Mouse (Mus musculus) midbrain, embryonic 12.5 days (tissue): ENCODE results near the gene Cd5l. TPM values are rescaled to one million over a fixed set of nuclear protein-coding genes. Genes with fewer than 3 reads are reported as not detected.
"Not testable (repeated sequence)": the region's sequence is repeated elsewhere in the genome, so short reads cannot be mapped to it uniquely, and the experiment has no call there.

ENCODE experiments used
- ATAC-seq: fragments of 200-750 bp; cut with Nextera tagmentation; 2 replicates; pipeline ENCODE4 v1.8.0; 2017; ENCODE audit warnings: low read depth, moderate TSS enrichment, moderate library complexity; ENCODE audit not compliant: low FRiP score
- H3K27ac ChIP-seq: fragments of 300-500 bp; sonication (generic); replicated peaks from 2 replicates; pipeline ENCODE4 v1.5.1; 2016; ENCODE audit warnings: mild to moderate bottlenecking
- H3K27me3 ChIP-seq: fragments of 300-500 bp; sonication (generic); 2 replicates; pipeline ENCODE4 v1.6.1; 2016; ENCODE audit warnings: mild to moderate bottlenecking
- H3K36me3 ChIP-seq: fragments of 300-500 bp; sonication (generic); 2 replicates; pipeline ENCODE4 v1.6.1; 2016
- H3K4me1 ChIP-seq: fragments of 300-500 bp; sonication (generic); 2 replicates; pipeline ENCODE4 v1.6.1; 2016
- H3K4me2 ChIP-seq: fragments of 300-500 bp; sonication (generic); replicated peaks from 2 replicates; pipeline ENCODE4 v1.6.1; 2016; ENCODE audit warnings: mild to moderate bottlenecking, moderate library complexity
- H3K4me3 ChIP-seq: fragments of 300-500 bp; sonication (generic); 2 replicates; pipeline ENCODE4 v1.5.1; 2016; ENCODE audit warnings: mild to moderate bottlenecking
- H3K9ac ChIP-seq: fragments of 300-500 bp; sonication (generic); replicated peaks from 2 replicates; pipeline ENCODE4 v1.6.1; 2016; ENCODE audit warnings: mild to moderate bottlenecking, moderate library complexity
- H3K9me3 ChIP-seq: fragments of 300-500 bp; sonication (generic); 2 replicates; pipeline ENCODE4 v1.6.1; 2016; ENCODE audit warnings: mild to moderate bottlenecking
- WGBS: fragments of 180-500 bp; shearing (Covaris S2); methylation state at CpG from one replicate; pipeline ENCODE4 v1.1.7; 2016; 5-methylcytosine and 5-hydroxymethylcytosine counted together
- polyA plus RNA-seq: library from polyadenylated mRNA; unstranded; fragments of >200 nt; fragmentation: Nextera tagmentation; extraction: Ambion mirVana; gene quantifications from 2 replicates; pipeline ENCODE4 v1.2.1, GENCODE M21; 2016

The Cd5l gene
- polyA plus RNA-seq, 1 experiment from 2014 or later: 0.14 TPM

GRCm38 (mm10) chr3:87377228-87377627 is 19.5 kb downstream of the Cd5l start:
- ATAC-seq: no peak

GRCm38 (mm10) chr3:87377719-87378118 is 20.0 kb downstream of the Cd5l start:
- no peak for ATAC-seq
- 73% methylated on average over 6 of the region's 6 CpGs for WGBS

More at GRCm38 (mm10) chr3:87377228-87377627, 19.5 kb downstream of the Cd5l start:
- H3K4me3 ChIP-seq: no peak overlapping the region
- no peak overlapping the region for H3K4me2 ChIP-seq
- 66% methylated on average over 3 of the region's 3 CpGs for WGBS
- no peak overlapping the region for H3K27ac ChIP-seq
- no peaks in the 10 kb centered on the region for H3K9me3 ChIP-seq
- 0 out of 2 replicates have a peak, but pooled peaks cover 2% of the 10 kb centered on the region for H3K4me1 ChIP-seq
- H3K9ac ChIP-seq: no peak overlapping the region
- H3K27me3 ChIP-seq: no peaks in the 10 kb centered on the region
- H3K36me3 ChIP-seq: no peaks in the 10 kb centered on the region

GRCm38 (mm10) chr3:87379641-87380315 is 22.1 kb downstream of the Cd5l start:
- not testable (repeated sequence) for H3K4me2 ChIP-seq, H3K9ac ChIP-seq, H3K9me3 ChIP-seq, ATAC-seq, H3K36me3 ChIP-seq, H3K27me3 ChIP-seq, H3K4me1 ChIP-seq, H3K27ac ChIP-seq, H3K4me3 ChIP-seq
- 98% methylated on average over 2 of the region's 2 CpGs for WGBS

More at GRCm38 (mm10) chr3:87377719-87378118, 20.0 kb downstream of the Cd5l start:
- Histone ChIP-seq H3K4me1 (0 out of 2 replicates have a peak, but pooled peaks cover 2% of the 10 kb centered on the region), H3K9me3 (no peaks in the 10 kb centered on the region), H3K9ac (no peak overlapping the region), H3K4me3 (no peak overlapping the region), H3K36me3 (no peaks in the 10 kb centered on the region), H3K4me2 (no peak overlapping the region), H3K27ac (no peak overlapping the region), H3K27me3 (no peaks in the 10 kb centered on the region)

GRCm38 (mm10) chr3:87381806-87382712 is 24.4 kb downstream of the Cd5l start:
- H3K9ac ChIP-seq: no peak overlapping the region
- no peak overlapping the region for H3K27ac ChIP-seq
- H3K4me1 ChIP-seq: no peaks in the 10 kb centered on the region
- no peaks in the 10 kb centered on the region for H3K36me3 ChIP-seq
- 64% methylated on average over 7 of the region's 7 CpGs for WGBS
- ATAC-seq: no peak
- no peak overlapping the region for H3K4me3 ChIP-seq
- H3K4me2 ChIP-seq: no peak overlapping the region
- no peaks in the 10 kb centered on the region for H3K9me3 ChIP-seq
- no peaks in the 10 kb centered on the region for H3K27me3 ChIP-seq

- no peaks in the 10 kb centered on the region for H3K4me1 ChIP-seq
- 96% methylated on average over 3 of the region's 3 CpGs for WGBS
- no peaks in the 10 kb centered on the region for H3K36me3 ChIP-seq
- H3K4me2 ChIP-seq: no peak overlapping the region
- ATAC-seq: no peak
- no peaks in the 10 kb centered on the region for H3K27me3 ChIP-seq
- no peak overlapping the region for H3K9ac ChIP-seq
- no peak overlapping the region for H3K27ac ChIP-seq
- no peaks in the 10 kb centered on the region for H3K9me3 ChIP-seq
- no peak overlapping the region for H3K4me3 ChIP-seq
These were observed 25.6 kb downstream of the Cd5l start for GRCm38 (mm10) chr3:87383308-87383707.

- Histone ChIP-seq H3K9me3 (no peaks in the 10 kb centered on the region), H3K36me3 (no peaks in the 10 kb centered on the region), H3K9ac (no peak overlapping the region), H3K27me3 (no peaks in the 10 kb centered on the region), H3K4me1 (no peaks in the 10 kb centered on the region), H3K4me3 (no peak overlapping the region), H3K4me2 (no peak overlapping the region), H3K27ac (no peak overlapping the region)
- no peak for ATAC-seq
- 85% methylated on average over 9 of the region's 9 CpGs for WGBS
These were observed 27.4 kb downstream of the Cd5l start for GRCm38 (mm10) chr3:87385105-87385504.

- no peak for ATAC-seq
- 95% methylated on average over 1 of the region's 1 CpGs for WGBS
These were observed 33.3 kb downstream of the Cd5l start for GRCm38 (mm10) chr3:87390935-87391334.

GRCm38 (mm10) chr3:87398809-87399208 is 41.1 kb downstream of the Cd5l start:
- ATAC-seq: no peak

More at GRCm38 (mm10) chr3:87390935-87391334, 33.3 kb downstream of the Cd5l start:
- Histone ChIP-seq H3K4me3 (no peak overlapping the region), H3K9ac (no peak overlapping the region), H3K27ac (no peak overlapping the region), H3K9me3 (no peaks in the 10 kb centered on the region), H3K27me3 (no peaks in the 10 kb centered on the region), H3K4me1 (no peaks in the 10 kb centered on the region), H3K36me3 (no peaks in the 10 kb centered on the region), H3K4me2 (no peak overlapping the region)

GRCm38 (mm10) chr3:87399906-87400305 is 42.2 kb downstream of the Cd5l start:
- Histone ChIP-seq H3K4me3 (no peak overlapping the region), H3K36me3 (no peaks in the 10 kb centered on the region), H3K9me3 (no peaks in the 10 kb centered on the region), H3K4me1 (no peaks in the 10 kb centered on the region), H3K4me2 (no peak overlapping the region), H3K27me3 (no peaks in the 10 kb centered on the region), H3K9ac (no peak overlapping the region), H3K27ac (no peak overlapping the region)
- no peak for ATAC-seq
- 92% methylated on average over 4 of the region's 4 CpGs for WGBS

More at GRCm38 (mm10) chr3:87398809-87399208, 41.1 kb downstream of the Cd5l start:
- Histone ChIP-seq H3K9me3 (no peaks in the 10 kb centered on the region), H3K9ac (no peak overlapping the region), H3K36me3 (no peaks in the 10 kb centered on the region), H3K4me1 (no peaks in the 10 kb centered on the region), H3K4me2 (no peak overlapping the region), H3K4me3 (no peak overlapping the region), H3K27ac (no peak overlapping the region), H3K27me3 (no peaks in the 10 kb centered on the region)
- 67% methylated on average over 4 of the region's 4 CpGs for WGBS

GRCm38 (mm10) chr3:87401321-87401720 is 43.6 kb downstream of the Cd5l start:
- Histone ChIP-seq H3K27me3 (no peaks in the 10 kb centered on the region), H3K9me3 (no peaks in the 10 kb centered on the region), H3K27ac (no peak overlapping the region), H3K36me3 (no peaks in the 10 kb centered on the region), H3K9ac (no peak overlapping the region), H3K4me3 (no peak overlapping the region), H3K4me1 (no peaks in the 10 kb centered on the region), H3K4me2 (no peak overlapping the region)
- ATAC-seq: no peak
- WGBS: 75% methylated on average over 5 of the region's 5 CpGs

GRCm38 (mm10) chr3:87408171-87408570 is 50.5 kb downstream of the Cd5l start:
- no peak overlapping the region for H3K4me2 ChIP-seq
- ATAC-seq: no peak
- H3K4me3 ChIP-seq: no peak overlapping the region
- H3K27ac ChIP-seq: no peak overlapping the region
- H3K27me3 ChIP-seq: no peaks in the 10 kb centered on the region
- 30% methylated on average over 4 of the region's 4 CpGs for WGBS
- H3K9ac ChIP-seq: no peak overlapping the region
- H3K9me3 ChIP-seq: no peaks in the 10 kb centered on the region
- 0 out of 2 replicates have a peak, but pooled peaks cover 3% of the 10 kb centered on the region for H3K4me1 ChIP-seq
- H3K36me3 ChIP-seq: no peaks in the 10 kb centered on the region
